Mouse (Mus musculus): ENCODE measurements at regions not wholly inside any gene's neighbourhood (a gene's known extent, or its start where the extent isn't known, plus 50 kb on each side); places are given as distances from the start of the nearest gene placed in this dataset.

- peak; percentile 32 to 40 for DNase-seq
Observed at GRCm38 (mm10) chr13:28839084-28839483, 114.4 kb downstream of the Sox4 start.

- no peak for DNase-seq
Observed at GRCm38 (mm10) chr13:28838216-28838615, 115.3 kb downstream of the Sox4 start.

- DNase-seq: peak; percentile 17 to 54
Observed at GRCm38 (mm10) chr13:28837196-28837595, 116.3 kb downstream of the Sox4 start.

GRCm38 (mm10) chr13:28833700-28834065 is 119.8 kb downstream of the Sox4 start:
- no peak for DNase-seq

GRCm38 (mm10) chr13:28832855-28833699 is 120.4 kb downstream of the Sox4 start:
- no peak for DNase-seq

GRCm38 (mm10) chr13:28826284-28826683 is 127.2 kb downstream of the Sox4 start:
- no peak for DNase-seq

- DNase-seq: peak in 1 of 2 experiments; percentile 7
Observed at GRCm38 (mm10) chr13:28823985-28824384, 129.5 kb downstream of the Sox4 start.

GRCm38 (mm10) chr13:28823311-28823880 is 130.1 kb downstream of the Sox4 start:
- no peak for DNase-seq

- no peak for DNase-seq
Observed at GRCm38 (mm10) chr13:28820868-28821533, 132.5 kb downstream of the Sox4 start.

- DNase-seq: no peak
Observed at GRCm38 (mm10) chr13:28814127-28814526, 139.4 kb downstream of the Sox4 start.

- DNase-seq: no peak
Observed at GRCm38 (mm10) chr13:28811667-28812575, 141.6 kb downstream of the Sox4 start.

GRCm38 (mm10) chr13:28811081-28811439 is 142.5 kb downstream of the Sox4 start:
- DNase-seq: no peak

GRCm38 (mm10) chr13:28810326-28811080 is 143.0 kb downstream of the Sox4 start:
- no peak for DNase-seq

- DNase-seq: no peak
Observed at GRCm38 (mm10) chr13:28805302-28805701, 148.2 kb downstream of the Sox4 start.

GRCm38 (mm10) chr13:28801210-28801954 is 152.1 kb downstream of the Sox4 start:
- no peak for DNase-seq

- DNase-seq: no peak
Observed at GRCm38 (mm10) chr13:28800676-28801075, 152.8 kb downstream of the Sox4 start.

- no peak for DNase-seq
Observed at GRCm38 (mm10) chr13:28799474-28799873, 154.0 kb downstream of the Sox4 start.

- DNase-seq: no peak
Observed at GRCm38 (mm10) chr13:28797617-28798475, 155.7 kb downstream of the Sox4 start.

- no peak for DNase-seq
Observed at GRCm38 (mm10) chr13:28795274-28795673, 158.2 kb downstream of the Sox4 start.

- no peak for DNase-seq
Observed at GRCm38 (mm10) chr13:28794547-28794946, 159.0 kb downstream of the Sox4 start.

All from cerebellum, postnatal 14 days (tissue).